Mouse (Mus musculus) heart, adult 2 months (tissue): ENCODE data around the gene Itga11.
"Not testable (repeated sequence)": the region's sequence is repeated elsewhere in the genome, so short reads cannot be mapped to it uniquely, and the experiment has no call there.

Experiments
- CTCF ChIP-seq: fragments of 200-600 bp; IDR thresholded peaks from 2 replicates; pipeline ENCODE4 v1.8.1; 2022; ENCODE audit warnings: antibody characterized with exemption, mild to moderate bottlenecking, moderate library complexity
- EP300 ChIP-seq: fragments of 200-500 bp; IDR thresholded peaks from 2 replicates; pipeline ENCODE4 v1.6.1; 2011; ENCODE audit warnings: low read depth, low read length, control low read depth; ENCODE audit not compliant: insufficient read depth
- POLR2A ChIP-seq: fragments of 200-500 bp; IDR thresholded peaks from 2 replicates; pipeline ENCODE4 v1.6.1; 2011; ENCODE audit warnings: mild to moderate bottlenecking, low read depth, low read length, control low read depth; ENCODE audit not compliant: insufficient read depth

DNA sequence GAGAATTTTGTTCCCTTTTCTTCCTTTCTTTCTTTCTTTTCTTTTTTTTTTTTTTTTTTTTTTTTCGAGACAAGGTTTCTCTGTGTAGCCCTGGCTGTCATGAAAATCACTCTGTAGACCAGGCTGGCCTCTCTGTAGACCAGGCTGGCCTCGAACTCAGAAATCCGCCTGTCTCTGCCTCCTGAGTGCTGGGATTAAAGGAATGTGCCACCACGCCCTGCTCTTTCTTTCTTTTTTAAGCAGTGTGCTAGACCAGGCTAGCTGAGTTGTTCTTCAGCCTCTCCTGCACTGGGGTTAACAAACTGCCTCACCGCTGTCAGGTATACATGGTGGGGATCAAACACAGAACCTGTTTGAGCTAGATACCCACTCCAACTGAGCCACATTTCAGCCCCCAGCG, 142.3 kb downstream of the Itga11 start:
- TF ChIP-seq POLR2A, CTCF, EP300: not testable (repeated sequence)
